In the genomic region with DNA sequence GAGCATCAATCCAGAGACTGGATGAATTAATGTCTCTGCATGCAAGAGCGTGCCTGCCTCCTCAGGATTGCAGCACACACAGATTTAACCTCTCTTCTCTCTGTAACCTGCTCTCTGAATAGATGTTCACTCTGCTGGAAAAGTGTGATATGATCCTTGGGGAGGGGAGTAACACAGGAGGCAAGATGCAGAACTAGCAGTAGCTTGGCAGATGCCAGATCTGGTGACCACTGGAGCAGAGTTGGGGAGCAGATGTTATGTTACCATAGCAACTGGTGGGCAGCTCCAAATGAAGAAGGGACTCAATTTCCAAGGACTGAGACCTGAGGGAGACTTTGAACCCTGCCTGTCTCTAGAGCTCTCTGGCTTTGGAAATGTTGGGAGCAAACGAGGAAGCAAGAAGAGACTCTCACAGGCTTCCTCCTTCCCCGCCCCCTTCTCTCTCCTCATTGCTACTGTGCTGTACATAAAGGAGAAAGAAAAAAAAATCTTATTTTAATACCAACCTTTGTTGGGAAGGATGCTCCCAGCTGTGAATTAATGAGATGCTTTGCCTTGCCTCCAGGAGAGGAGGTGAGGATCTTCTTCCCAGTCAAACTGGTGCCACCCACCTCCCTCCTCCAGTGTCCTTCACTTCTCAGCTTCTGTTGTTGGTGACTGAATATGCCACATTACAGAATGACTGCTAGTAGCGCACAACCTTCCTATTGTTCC, we compare ENCODE assay signal across 11 mouse cellular contexts.
DNase-seq lines count a peak whose midpoint lies in the region; ATAC-seq and TF ChIP-seq lines count a peak whose summit lies in the region.
"Had no signal": no experiment of that assay in that cellular context is flagged by ENCODE, and none has a peak within 500 bp of the region (broad histone marks: within the 10 kb centered on the region; RNA-seq: fewer than 3 reads in every experiment).

No protein-coding gene starts in this region.

- H3K27me3 ChIP-seq in kidney, embryonic 16.5 days (ENCODE audit: insufficient read depth, low read length): no peaks in the 10 kb centered on the region
- no peaks in the 10 kb centered on the region for H3K27me3 ChIP-seq in kidney, adult 2 months (replicated peaks; ENCODE audit: control insufficient read depth, insufficient read depth, low read length)
- H3K27me3 ChIP-seq in midbrain, postnatal 0 days (ENCODE audit: insufficient read depth, low read length): no peaks in the 10 kb centered on the region
- H3K27me3 ChIP-seq: lung, embryonic 15.5 days had no signal

- H3K4me2 ChIP-seq in kidney, embryonic 16.5 days (replicated peaks; ENCODE audit: low read depth, low read length): no peak overlapping the region
- H3K4me2 ChIP-seq in midbrain, postnatal 0 days (ENCODE audit: low read depth, low read length, poor library complexity, severe bottlenecking): no peak overlapping the region
- H3K4me2 ChIP-seq: lung, embryonic 15.5 days had no signal

- WGBS in kidney, embryonic 16.5 days: 51% methylated on average over 4 of the region's 4 CpGs
- WGBS in kidney, adult 2 months: 44% methylated on average over 4 of the region's 4 CpGs
- WGBS in midbrain, postnatal 0 days: 32% methylated on average over 4 of the region's 4 CpGs
- 71% methylated on average over 4 of the region's 4 CpGs for WGBS in lung, adult 2 months

- H3K9ac ChIP-seq in kidney, embryonic 16.5 days (replicated peaks; ENCODE audit: low read length): no peak overlapping the region
- no peak overlapping the region for H3K9ac ChIP-seq in midbrain, postnatal 0 days (replicated peaks; ENCODE audit: low read length, poor library complexity, severe bottlenecking)
- H3K9ac ChIP-seq: lung, embryonic 15.5 days had no signal

- TF ChIP-seq POLR2A in kidney, adult 2 months (IDR thresholded peaks at IDR 0.05; ENCODE audit: low read depth, low read length): no peak
- no peak for TF ChIP-seq POLR2A in lung, adult 2 months (IDR thresholded peaks at IDR 0.05; ENCODE audit: borderline replicate concordance, extremely low read depth, low read depth, low read length)

- no peak overlapping the region for H3K4me3 ChIP-seq in kidney, embryonic 16.5 days (ENCODE audit: low read length)
- no peak overlapping the region for H3K4me3 ChIP-seq in kidney, adult 2 months (ENCODE audit: insufficient read depth, low read depth, low read length)
- H3K4me3 ChIP-seq in midbrain, postnatal 0 days (ENCODE audit: low read depth, low read length): no peak overlapping the region
- H3K4me3 ChIP-seq in lung, adult 2 months (replicated peaks; ENCODE audit: extremely low read depth, low read depth, low read length): no peak overlapping the region
- H3K4me3 ChIP-seq: erythroblast, embryonic 14.5 days; lung, embryonic 15.5 days had no signal

- H3K27ac ChIP-seq in kidney, embryonic 16.5 days (ENCODE audit: low read length): peak overlapping the region; percentile 2; the same call in 1 of the 2 replicates
- H3K27ac ChIP-seq in kidney, adult 2 months (ENCODE audit: insufficient read depth, low read depth, low read length): no peak overlapping the region
- peak overlapping the region; percentile 68 for H3K27ac ChIP-seq in midbrain, postnatal 0 days (ENCODE audit: low read depth, low read length)
- H3K27ac ChIP-seq: lung, embryonic 15.5 days had no signal

- no peak for DNase-seq in kidney, adult 2 months
- DNase-seq in embryo, embryonic 10 days (ENCODE audit: low spot score): peak; percentile 45
- peak; percentile 52 for DNase-seq in forelimb bud, embryonic 11.5 days (ENCODE audit: low read depth, low spot score)
- peak; percentile 66 for DNase-seq in midbrain, postnatal 0 days (ENCODE audit: low spot score)
- DNase-seq in lung, adult 2 months: no peak
- DNase-seq in urinary bladder, adult 2 months (ENCODE audit: low spot score): no peak
- no peak for DNase-seq in spleen, postnatal 4 days (ENCODE audit: low spot score in 2 of 2)
- DNase-seq: B cell, adult 2 months had no signal

- peaks cover 6% of the 10 kb centered on the region for H3K9me3 ChIP-seq in kidney, embryonic 16.5 days (ENCODE audit: low read length)
- peaks cover 4% of the 10 kb centered on the region; the same call in 1 of the 2 replicates for H3K9me3 ChIP-seq in midbrain, postnatal 0 days (ENCODE audit: low read length)
- H3K9me3 ChIP-seq: lung, embryonic 15.5 days had no signal

- peaks cover 16% of the 10 kb centered on the region for H3K4me1 ChIP-seq in kidney, embryonic 16.5 days (ENCODE audit: insufficient read depth, low read length)
- no peaks in the 10 kb centered on the region for H3K4me1 ChIP-seq in kidney, adult 2 months (ENCODE audit: control insufficient read depth, insufficient read depth, low read length)
- H3K4me1 ChIP-seq in midbrain, postnatal 0 days (ENCODE audit: insufficient read depth, low read length): peaks cover 14% of the 10 kb centered on the region; the same call in 1 of the 2 replicates
- no peaks in the 10 kb centered on the region for H3K4me1 ChIP-seq in lung, adult 2 months (ENCODE audit: control insufficient read depth, insufficient read depth, low read length)
- H3K4me1 ChIP-seq: lung, embryonic 15.5 days had no signal

- TF ChIP-seq CTCF in kidney, adult 2 months (conservative IDR thresholded peaks at IDR 0.05; ENCODE audit: insufficient read depth, insufficient read length, low read depth, low read length): no peak
- TF ChIP-seq CTCF in midbrain, postnatal 0 days (IDR thresholded peaks at IDR 0.05): no peak
- no peak for TF ChIP-seq CTCF in lung, adult 2 months (IDR thresholded peaks at IDR 0.05; ENCODE audit: insufficient read depth, low read length)

- H3K36me3 ChIP-seq in kidney, embryonic 16.5 days (ENCODE audit: insufficient read depth, low read length): 0 out of 2 replicates have a peak, but pooled peaks cover 2% of the 10 kb centered on the region
- no peaks in the 10 kb centered on the region for H3K36me3 ChIP-seq in kidney, adult 2 months (ENCODE audit: control insufficient read depth, insufficient read depth, low read length)
- H3K36me3 ChIP-seq in midbrain, postnatal 0 days (ENCODE audit: insufficient read depth, low read length): no peaks in the 10 kb centered on the region
- H3K36me3 ChIP-seq: lung, embryonic 15.5 days had no signal

- ATAC-seq in kidney, embryonic 16.5 days (ENCODE audit: low FRiP score, low TSS enrichment): peak; percentile 84
- peak; percentile 78 for ATAC-seq in midbrain, postnatal 0 days (ENCODE audit: low FRiP score)

Comparison
In these comparisons a context has a peak if more than half of its experiments do, and no peak if none do; other contexts are left out.
1. DNase-seq: peak in embryo, embryonic 10 days (single experiment), forelimb bud, embryonic 11.5 days (single experiment) and midbrain, postnatal 0 days (single experiment); none in kidney, adult 2 months (single experiment), lung, adult 2 months (single experiment), urinary bladder, adult 2 months (single experiment) and spleen, postnatal 4 days (0 of 2).